Mouse (Mus musculus) urinary bladder, postnatal 10 days (tissue): ENCODE data around the gene Gm21366.
"Not testable (repeated sequence)": the region's sequence is repeated elsewhere in the genome, so short reads cannot be mapped to it uniquely, and the experiment has no call there.

Experiments
- DNase-seq: peaks from one replicate; pipeline ENCODE4 v3.0.0; 2022; ENCODE audit warnings: low spot score

Gm21366 gene

DNA sequence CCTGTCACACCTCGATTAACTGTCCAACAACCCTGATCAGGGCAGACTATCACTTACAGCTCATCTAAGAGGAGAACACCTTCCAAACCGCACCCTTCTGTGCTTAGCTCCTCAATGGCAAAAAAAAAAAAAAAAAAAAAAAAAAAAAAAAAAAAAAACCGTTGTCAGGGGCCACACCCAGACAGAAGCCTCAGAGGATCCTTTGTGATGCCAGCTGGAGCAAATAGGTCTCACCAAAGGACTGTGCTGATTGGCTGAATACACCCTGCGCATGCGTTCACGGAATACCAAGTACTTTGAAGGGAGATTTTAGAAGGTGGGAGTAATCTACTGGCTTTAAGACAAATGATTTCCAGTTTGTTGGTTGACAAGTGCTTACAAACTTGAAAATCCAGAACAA, at the start of gene Gm21366:
TSS of gene Gm21366 (minus strand) at position 101 of the 400 bp plus-strand sequence.
- DNase-seq: not testable (repeated sequence)
